Mouse (Mus musculus): ENCODE measurements around the gene Akap7. TPM values are rescaled to one million over a fixed set of nuclear protein-coding genes. Genes with fewer than 3 reads are reported as not detected.

Gene Akap7
- total and polyA plus RNA-seq, 2 experiments from 2014 or later = 32.4 to 47.6 TPM

GRCm38 (mm10) chr10:25293796-25294195 lies 13.9 kb downstream of the Akap7 start:
- no peak overlapping the region for H3K27ac ChIP-seq (ENCODE audit: low read depth)
- H3K9ac ChIP-seq (replicated peaks; ENCODE audit: low read depth, low read length) = no peak overlapping the region
- TF ChIP-seq CTCF (IDR thresholded peaks at IDR 0.05; ENCODE audit: low read depth) = no peak
- no peak for TF ChIP-seq EP300 (IDR thresholded peaks at IDR 0.05; ENCODE audit: low read depth)
- DNase-seq (ENCODE audit: low spot score) (no peak), ATAC-seq (ENCODE audit: insufficient read depth, low read depth) (no peak)
- peaks cover 20% of the 10 kb centered on the region for H3K4me1 ChIP-seq (ENCODE audit: control insufficient read depth, insufficient read depth)
- 88% methylated on average over 3 of the region's 3 CpGs for WGBS
- no peaks in the 10 kb centered on the region for H3K9me3 ChIP-seq (replicated peaks; ENCODE audit: control insufficient read depth, low read length)
- no peaks in the 10 kb centered on the region for H3K27me3 ChIP-seq (ENCODE audit: control insufficient read depth, insufficient read depth, low read length)
- H3K4me2 ChIP-seq (ENCODE audit: low read depth, low read length) = no peak overlapping the region
- peaks cover 8% of the 10 kb centered on the region; the same call in 1 of the 2 replicates for H3K36me3 ChIP-seq (replicated peaks; ENCODE audit: control insufficient read depth, insufficient read depth, low read length)
- no peak overlapping the region for H3K4me3 ChIP-seq (ENCODE audit: low read depth, low read length)

DNA sequence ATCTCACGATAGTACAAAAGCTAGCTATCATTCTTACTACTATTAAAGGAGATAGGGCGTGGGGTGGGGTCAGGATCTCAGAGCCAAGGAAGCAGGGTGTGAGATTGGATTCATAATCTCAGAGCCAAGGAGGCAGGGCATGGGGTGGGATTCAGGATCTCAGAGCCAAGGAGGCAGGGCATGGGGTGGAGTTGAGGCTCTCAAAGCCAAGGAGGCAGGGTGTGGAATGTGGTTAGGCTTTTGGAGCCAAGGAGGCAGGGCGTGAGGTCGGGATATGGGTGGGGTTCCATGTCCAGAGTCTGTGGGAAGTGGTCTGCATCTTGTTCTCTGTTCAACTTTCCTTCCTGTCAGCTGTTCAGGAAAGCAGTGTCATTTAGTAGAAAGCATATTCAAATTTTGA lies 16.6 kb downstream of the Akap7 start:
- no peak overlapping the region for H3K4me3 ChIP-seq (ENCODE audit: low read depth, low read length)

GRCm38 (mm10) chr10:25285100-25285811 lies 22.4 kb downstream of the Akap7 start:
- DNase-seq (ENCODE audit: low spot score) = no peak
- no peaks in the 10 kb centered on the region for H3K27me3 ChIP-seq (ENCODE audit: control insufficient read depth, insufficient read depth, low read length)
- H3K4me1 ChIP-seq (ENCODE audit: control insufficient read depth, insufficient read depth) = no peaks in the 10 kb centered on the region
- TF ChIP-seq CTCF (IDR thresholded peaks at IDR 0.05; ENCODE audit: low read depth) (no peak), EP300 (IDR thresholded peaks at IDR 0.05; ENCODE audit: low read depth) (no peak)
- H3K36me3 ChIP-seq (replicated peaks; ENCODE audit: control insufficient read depth, insufficient read depth, low read length) = peaks cover 38% of the 10 kb centered on the region
- no peak overlapping the region for H3K27ac ChIP-seq (ENCODE audit: low read depth)
- H3K9me3 ChIP-seq (replicated peaks; ENCODE audit: control insufficient read depth, low read length) = no peaks in the 10 kb centered on the region
- WGBS = 73% methylated on average over 11 of the region's 11 CpGs
- H3K9ac ChIP-seq (replicated peaks; ENCODE audit: low read depth, low read length) = no peak overlapping the region
- H3K4me2 ChIP-seq (ENCODE audit: low read depth, low read length) = no peak overlapping the region
- H3K4me3 ChIP-seq (ENCODE audit: low read depth, low read length) = no peak overlapping the region
- ATAC-seq (ENCODE audit: insufficient read depth, low read depth) = no peak

More for the DNA sequence above, 16.6 kb downstream of the Akap7 start:
- DNase-seq (ENCODE audit: low spot score) (peak; percentile 38), ATAC-seq (ENCODE audit: insufficient read depth, low read depth) (peak; percentile 79)
- Histone ChIP-seq H3K27me3 (ENCODE audit: control insufficient read depth, insufficient read depth, low read length) (no peaks in the 10 kb centered on the region), H3K4me1 (ENCODE audit: control insufficient read depth, insufficient read depth) (peaks cover 3% of the 10 kb centered on the region; the same call in 1 of the 2 replicates), H3K9me3 (replicated peaks; ENCODE audit: control insufficient read depth, low read length) (no peaks in the 10 kb centered on the region), H3K9ac (replicated peaks; ENCODE audit: low read depth, low read length) (no peak overlapping the region), H3K4me2 (ENCODE audit: low read depth, low read length) (no peak overlapping the region), H3K27ac (ENCODE audit: low read depth) (peak overlapping the region; percentile 30; the same call in 1 of the 2 replicates), H3K36me3 (replicated peaks; ENCODE audit: control insufficient read depth, insufficient read depth, low read length) (peaks cover 22% of the 10 kb centered on the region; the same call in 1 of the 2 replicates)
- WGBS = 52% methylated on average over 4 of the region's 4 CpGs
- TF ChIP-seq EP300 (IDR thresholded peaks at IDR 0.05; ENCODE audit: low read depth) = no peak
- no peak for TF ChIP-seq CTCF (IDR thresholded peaks at IDR 0.05; ENCODE audit: low read depth)

GRCm38 (mm10) chr10:25284427-25285099 lies 23.1 kb downstream of the Akap7 start:
- no peaks in the 10 kb centered on the region for H3K4me1 ChIP-seq (ENCODE audit: control insufficient read depth, insufficient read depth)
- WGBS = 90% methylated on average over 8 of the region's 8 CpGs
- H3K27me3 ChIP-seq (ENCODE audit: control insufficient read depth, insufficient read depth, low read length) = no peaks in the 10 kb centered on the region
- no peak overlapping the region for H3K4me3 ChIP-seq (ENCODE audit: low read depth, low read length)
- no peaks in the 10 kb centered on the region for H3K9me3 ChIP-seq (replicated peaks; ENCODE audit: control insufficient read depth, low read length)
- DNase-seq (ENCODE audit: low spot score) (no peak), ATAC-seq (ENCODE audit: insufficient read depth, low read depth) (no peak)
- no peak overlapping the region for H3K9ac ChIP-seq (replicated peaks; ENCODE audit: low read depth, low read length)
- TF ChIP-seq CTCF (IDR thresholded peaks at IDR 0.05; ENCODE audit: low read depth) = peak; percentile 12; the same call in 1 of the 2 replicates
- no peak for TF ChIP-seq EP300 (IDR thresholded peaks at IDR 0.05; ENCODE audit: low read depth)
- H3K4me2 ChIP-seq (ENCODE audit: low read depth, low read length) = no peak overlapping the region
- no peak overlapping the region for H3K27ac ChIP-seq (ENCODE audit: low read depth)
- H3K36me3 ChIP-seq (replicated peaks; ENCODE audit: control insufficient read depth, insufficient read depth, low read length) = peaks cover 38% of the 10 kb centered on the region

DNA sequence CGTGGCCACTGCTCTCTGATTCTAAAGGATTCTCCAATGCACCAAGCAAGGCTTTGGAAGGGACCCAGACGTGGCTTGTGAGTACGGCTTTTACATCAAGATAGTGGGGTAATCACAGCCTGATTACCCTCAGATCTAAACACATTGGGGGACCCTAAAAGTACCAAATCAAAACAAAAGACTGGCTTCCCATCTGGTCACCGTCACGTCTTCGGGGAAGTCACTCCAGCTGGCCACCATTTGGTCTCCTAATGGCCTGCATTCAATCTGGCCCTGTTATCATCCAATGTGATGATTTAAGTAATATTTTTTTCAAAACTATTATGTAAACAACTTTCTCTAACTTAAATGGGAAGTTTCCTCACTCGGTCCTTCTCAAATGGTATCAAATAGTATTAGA lies 24.3 kb downstream of the Akap7 start:
- no peak for ATAC-seq (ENCODE audit: insufficient read depth, low read depth)
- Histone ChIP-seq H3K9me3 (replicated peaks; ENCODE audit: control insufficient read depth, low read length) (no peaks in the 10 kb centered on the region), H3K4me2 (ENCODE audit: low read depth, low read length) (no peak overlapping the region), H3K9ac (replicated peaks; ENCODE audit: low read depth, low read length) (no peak overlapping the region), H3K36me3 (replicated peaks; ENCODE audit: control insufficient read depth, insufficient read depth, low read length) (peaks cover 26% of the 10 kb centered on the region), H3K4me3 (ENCODE audit: low read depth, low read length) (no peak overlapping the region), H3K4me1 (ENCODE audit: control insufficient read depth, insufficient read depth) (no peaks in the 10 kb centered on the region), H3K27me3 (ENCODE audit: control insufficient read depth, insufficient read depth, low read length) (no peaks in the 10 kb centered on the region), H3K27ac (ENCODE audit: low read depth) (no peak overlapping the region)
- DNase-seq (ENCODE audit: low spot score) = no peak
- TF ChIP-seq EP300 (IDR thresholded peaks at IDR 0.05; ENCODE audit: low read depth) (no peak), CTCF (IDR thresholded peaks at IDR 0.05; ENCODE audit: low read depth) (no peak)
- WGBS = 62% methylated on average over 7 of the region's 7 CpGs

Measured in heart, postnatal 0 days (tissue).